Mouse (Mus musculus) stomach, postnatal 0 days (tissue): ENCODE measurements around the gene Slc31a2. TPM values are rescaled to one million over a fixed set of nuclear protein-coding genes. Genes with fewer than 3 reads are reported as not detected.

Experiments used
- ATAC-seq: fragments of 200-750 bp; cut with Nextera tagmentation; 2 replicates; pipeline ENCODE4 v1.8.0; 2017; ENCODE audit not compliant: low FRiP score, low TSS enrichment
- DNase-seq: peaks from one replicate; pipeline ENCODE4 v3.0.0-alpha.2; 2016; ENCODE audit warnings: low spot score
- H3K27ac ChIP-seq: fragments of 300-500 bp; sonication (generic); replicated peaks from 2 replicates; pipeline ENCODE4 v1.5.1; 2014; ENCODE audit warnings: mild to moderate bottlenecking, control low read depth
- H3K27me3 ChIP-seq: fragments of 300-500 bp; sonication (generic); 2 replicates; pipeline ENCODE4 v1.6.1; 2014; ENCODE audit warnings: low read length; ENCODE audit not compliant: control insufficient read depth, insufficient read depth
- H3K36me3 ChIP-seq: fragments of 300-500 bp; sonication (generic); 2 replicates; pipeline ENCODE4 v1.6.1; 2014; ENCODE audit warnings: low read length, mixed read lengths; ENCODE audit not compliant: control insufficient read depth, insufficient read depth
- H3K4me1 ChIP-seq: fragments of 300-500 bp; sonication (generic); replicated peaks from 2 replicates; pipeline ENCODE4 v1.6.1; 2014; ENCODE audit warnings: antibody characterized with exemption; ENCODE audit not compliant: control insufficient read depth, insufficient read depth
- H3K4me2 ChIP-seq: fragments of 300-500 bp; sonication (generic); replicated peaks from 2 replicates; pipeline ENCODE4 v1.6.1; 2014; ENCODE audit warnings: low read depth, mild to moderate bottlenecking, control low read depth, moderate library complexity
- H3K4me3 ChIP-seq: fragments of 300-500 bp; sonication (generic); 2 replicates; pipeline ENCODE4 v1.5.1; 2014; ENCODE audit warnings: low read depth, low read length, control low read depth
- H3K9ac ChIP-seq: fragments of 300-500 bp; sonication (generic); 2 replicates; pipeline ENCODE4 v1.6.1; 2014; ENCODE audit warnings: mild to moderate bottlenecking, low read length, control low read depth, mixed read lengths
- H3K9me3 ChIP-seq: fragments of 300-500 bp; sonication (generic); 2 replicates; pipeline ENCODE4 v1.6.1; 2016; ENCODE audit warnings: low read length; ENCODE audit not compliant: control insufficient read depth
- CTCF ChIP-seq: IDR thresholded peaks from 2 replicates; pipeline ENCODE4 v1.5.1; 2016; ENCODE audit warnings: antibody characterized with exemption, low read depth, mild to moderate bottlenecking, moderate library complexity
- EP300 ChIP-seq: optimal IDR thresholded peaks from 2 replicates; pipeline ENCODE3; 2016; ENCODE audit warnings: antibody characterized with exemption
- WGBS: fragments of 180-500 bp; shearing (Covaris S2); extraction: QIAGEN DNeasy Blood & Tissue Kit; methylation state at CpG from one replicate; pipeline ENCODE4 v1.1.7; 2014; 5-methylcytosine and 5-hydroxymethylcytosine counted together
- polyA plus RNA-seq: library from polyadenylated mRNA; unstranded; fragments of >200 nt; fragmentation: Nextera tagmentation; extraction: Ambion mirVana; gene quantifications from 2 replicates; pipeline ENCODE4 v1.2.1, GENCODE M21; 2015

The Slc31a2 gene
- polyA plus RNA-seq, 1 experiment from 2014 or later, result 32.6 TPM

- ATAC-seq (no peak), DNase-seq (no peak)
- Histone ChIP-seq H3K4me3 (no peak overlapping the region), H3K9ac (no peak overlapping the region), H3K36me3 (no peaks in the 10 kb centered on the region), H3K9me3 (no peaks in the 10 kb centered on the region), H3K4me2 (no peak overlapping the region), H3K27me3 (no peaks in the 10 kb centered on the region), H3K27ac (no peak overlapping the region), H3K4me1 (no peaks in the 10 kb centered on the region)
- TF ChIP-seq EP300 (no peak), CTCF (no peak)
- 70% methylated on average over 6 of the region's 6 CpGs for WGBS
Observed at GRCm38 (mm10) chr4:62240586-62240985, 21.8 kb upstream of the Slc31a2 start.

- 37% methylated on average over 4 of the region's 4 CpGs for WGBS
- Histone ChIP-seq H3K9me3 (no peaks in the 10 kb centered on the region), H3K4me1 (no peaks in the 10 kb centered on the region), H3K9ac (no peak overlapping the region), H3K4me3 (no peak overlapping the region), H3K27me3 (no peaks in the 10 kb centered on the region), H3K36me3 (no peaks in the 10 kb centered on the region), H3K4me2 (no peak overlapping the region), H3K27ac (no peak overlapping the region)
- TF ChIP-seq CTCF (no peak), EP300 (no peak)
- DNase-seq (no peak), ATAC-seq (no peak)
Observed at GRCm38 (mm10) chr4:62248328-62248727, 14.0 kb upstream of the Slc31a2 start.

- ATAC-seq (no peak), DNase-seq (no peak)
- 51% methylated on average over 3 of the region's 3 CpGs for WGBS
- H3K9ac ChIP-seq, result no peak overlapping the region
- H3K4me2 ChIP-seq, result no peak overlapping the region
- H3K4me1 ChIP-seq, result no peaks in the 10 kb centered on the region
- no peak overlapping the region for H3K27ac ChIP-seq
- TF ChIP-seq EP300, result no peak
- TF ChIP-seq CTCF, result peak; percentile 61
- H3K4me3 ChIP-seq, result no peak overlapping the region
- no peaks in the 10 kb centered on the region for H3K9me3 ChIP-seq
- H3K36me3 ChIP-seq, result no peaks in the 10 kb centered on the region
- no peaks in the 10 kb centered on the region for H3K27me3 ChIP-seq
Observed at GRCm38 (mm10) chr4:62250896-62251544, 11.3 kb upstream of the Slc31a2 start.

GRCm38 (mm10) chr4:62251776-62252175, 10.6 kb upstream of the Slc31a2 start:
- WGBS, result 87% methylated on average over 4 of the region's 4 CpGs
- Histone ChIP-seq H3K4me1 (no peaks in the 10 kb centered on the region), H3K4me3 (no peak overlapping the region), H3K27me3 (no peaks in the 10 kb centered on the region), H3K27ac (no peak overlapping the region), H3K9me3 (no peaks in the 10 kb centered on the region), H3K9ac (no peak overlapping the region), H3K4me2 (no peak overlapping the region), H3K36me3 (no peaks in the 10 kb centered on the region)
- no peak for TF ChIP-seq EP300
- ATAC-seq (no peak), DNase-seq (no peak)

- no peaks in the 10 kb centered on the region for H3K27me3 ChIP-seq
- no peak overlapping the region for H3K4me3 ChIP-seq
- 54% methylated on average over 8 of the region's 8 CpGs for WGBS
- ATAC-seq, result no peak
- no peak overlapping the region for H3K9ac ChIP-seq
- H3K9me3 ChIP-seq, result no peaks in the 10 kb centered on the region
- H3K27ac ChIP-seq, result no peak overlapping the region
- H3K4me2 ChIP-seq, result no peak overlapping the region
- no peaks in the 10 kb centered on the region for H3K4me1 ChIP-seq
- TF ChIP-seq EP300 (no peak), CTCF (no peak)
- no peak for DNase-seq
- no peaks in the 10 kb centered on the region for H3K36me3 ChIP-seq
Observed at GRCm38 (mm10) chr4:62254551-62254950, 7.8 kb upstream of the Slc31a2 start.

- Histone ChIP-seq H3K27me3 (no peaks in the 10 kb centered on the region), H3K4me2 (no peak overlapping the region), H3K36me3 (no peaks in the 10 kb centered on the region), H3K27ac (no peak overlapping the region), H3K4me1 (no peaks in the 10 kb centered on the region), H3K9me3 (no peaks in the 10 kb centered on the region), H3K4me3 (no peak overlapping the region), H3K9ac (no peak overlapping the region)
- TF ChIP-seq EP300, result no peak
- no peak for TF ChIP-seq CTCF
- ATAC-seq (no peak), DNase-seq (peak; percentile 70)
- WGBS, result 22% methylated on average over 8 of the region's 8 CpGs
Observed at GRCm38 (mm10) chr4:62256931-62257330, 5.4 kb upstream of the Slc31a2 start.
